Mouse (Mus musculus) C2C12 (cell line): ENCODE data around the gene Olfr145. TPM values are rescaled to one million over a fixed set of nuclear protein-coding genes. Genes with fewer than 3 reads are reported as not detected.

Source experiments
- H3K27me3 ChIP-seq: one replicate; pipeline ENCODE4 v1.6.1; 2011; ENCODE audit not compliant: control insufficient read depth, insufficient read depth, insufficient read length
- H3K36me3 ChIP-seq: one replicate; pipeline ENCODE4 v1.6.1; 2011; ENCODE audit not compliant: control insufficient read depth, insufficient read depth
- H3K4me3 ChIP-seq: one replicate; pipeline ENCODE4 v1.5.1; 2011; ENCODE audit warnings: mild to moderate bottlenecking, control low read depth; ENCODE audit not compliant: poor library complexity, insufficient read depth, severe bottlenecking
- H3K79me2 ChIP-seq: one replicate; pipeline ENCODE4 v1.6.1; 2011; ENCODE audit not compliant: control insufficient read depth, insufficient read depth
- H3K79me3 ChIP-seq: one replicate; pipeline ENCODE4 v1.6.1; 2011; ENCODE audit warnings: low read depth, control low read depth
- H3ac ChIP-seq: one replicate; pipeline ENCODE3; 2011; ENCODE audit warnings: low read depth; ENCODE audit not compliant: control insufficient read depth, insufficient read length
- CEBPB ChIP-seq: IDR thresholded peaks from one replicate; pipeline ENCODE4 v1.6.1; 2011; ENCODE audit warnings: low read depth, mild to moderate bottlenecking, control low read depth, moderate library complexity
- CTCF ChIP-seq: IDR thresholded peaks from one replicate; pipeline ENCODE4 v1.5.1; 2011; ENCODE audit not compliant: control insufficient read depth, insufficient read depth, insufficient read length
- FOSL1 ChIP-seq: IDR thresholded peaks from one replicate; pipeline ENCODE4 v1.8.0; 2011; ENCODE audit warnings: mild to moderate bottlenecking, low read length; ENCODE audit not compliant: poor library complexity, insufficient read depth, severe bottlenecking
- MAX ChIP-seq: IDR thresholded peaks from one replicate; pipeline ENCODE4 v1.6.1; 2011; ENCODE audit warnings: mild to moderate bottlenecking, control low read depth
- MYOD1 ChIP-seq: IDR thresholded peaks from one replicate; pipeline ENCODE4 v1.6.1; 2011; ENCODE audit warnings: low read depth; ENCODE audit not compliant: control insufficient read depth, insufficient read length
- MYOG ChIP-seq: IDR thresholded peaks from one replicate; pipeline ENCODE4 v1.6.1; 2011; ENCODE audit not compliant: control insufficient read depth, insufficient read length; ENCODE audit errors: extremely low read depth
- USF1 ChIP-seq: IDR thresholded peaks from one replicate; pipeline ENCODE4 v1.6.1; 2011; ENCODE audit warnings: low read depth, mild to moderate bottlenecking, control low read depth, moderate library complexity
- polyA plus RNA-seq: library from polyadenylated mRNA; unstranded; fragments of >200 nt; fragmentation: generic; extraction: Trizol; gene quantifications from one replicate; pipeline ENCODE4 v1.2.1, GENCODE M21; 2012; ENCODE audit warnings: missing spikeins

Olfr145 gene
- polyA plus RNA-seq, 1 experiment: not detected

GRCm38 (mm10) chr9:37926019-37927013, 29.8 kb downstream of the Olfr145 start:
- H3K27me3 ChIP-seq: no peaks in the 10 kb centered on the region
- no peak for TF ChIP-seq FOSL1
- no peak for TF ChIP-seq CEBPB
- TF ChIP-seq USF1: no peak
- no peak for TF ChIP-seq MYOD1
- TF ChIP-seq MAX: no peak
- TF ChIP-seq MYOG: no peak
- TF ChIP-seq CTCF: no peak

DNA sequence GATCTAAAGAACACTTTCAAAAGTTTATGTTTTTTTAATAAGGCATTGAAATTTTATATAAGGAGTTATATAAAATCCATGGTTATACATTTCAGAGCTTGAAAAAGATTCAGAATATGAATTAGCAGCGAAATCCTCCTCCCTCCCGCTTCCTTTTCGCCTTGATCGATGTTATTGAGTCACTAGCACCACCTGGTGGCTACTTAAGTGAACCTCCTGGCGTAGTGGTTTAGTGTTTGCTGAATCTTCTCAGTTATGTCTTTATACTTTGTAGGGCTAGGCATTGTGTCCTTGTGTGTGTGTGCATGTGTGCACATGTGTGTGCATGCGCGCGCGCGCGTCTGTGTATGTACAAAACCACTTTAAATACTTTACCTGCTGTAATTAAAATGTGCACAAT, 36.0 kb downstream of the Olfr145 start:
- no peak overlapping the region for H3ac ChIP-seq
- H3K36me3 ChIP-seq: no peaks in the 10 kb centered on the region
- H3K4me3 ChIP-seq: no peak overlapping the region
- H3K79me2 ChIP-seq: no peaks in the 10 kb centered on the region
- H3K27me3 ChIP-seq: no peaks in the 10 kb centered on the region
- TF ChIP-seq CEBPB (no peak), CTCF (peak; percentile 57), MYOD1 (no peak)
- H3K79me3 ChIP-seq: no peaks in the 10 kb centered on the region

More at GRCm38 (mm10) chr9:37926019-37927013, 29.8 kb downstream of the Olfr145 start:
- Histone ChIP-seq H3ac (no peak overlapping the region), H3K79me2 (no peaks in the 10 kb centered on the region), H3K4me3 (no peak overlapping the region), H3K79me3 (no peaks in the 10 kb centered on the region), H3K36me3 (no peaks in the 10 kb centered on the region)

DNA sequence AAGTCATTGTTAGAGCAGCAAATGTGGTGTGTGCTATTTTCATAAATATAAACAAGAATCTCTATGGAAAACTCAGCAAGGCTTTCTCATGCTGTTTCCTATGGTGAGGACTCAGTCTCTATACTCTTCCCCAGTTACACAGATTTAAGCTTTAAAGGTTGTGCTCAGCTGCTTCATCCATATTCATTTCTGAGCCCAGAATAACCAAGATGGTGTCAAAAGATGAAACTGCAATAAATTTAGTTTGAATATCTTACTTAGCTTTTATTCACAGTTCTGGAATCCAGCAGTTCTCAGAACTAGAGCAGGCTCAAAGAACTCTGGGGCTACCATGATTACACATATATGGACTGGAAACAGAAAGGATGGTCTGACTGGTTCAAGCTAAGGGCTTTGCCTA, 37.6 kb downstream of the Olfr145 start:
- Histone ChIP-seq H3K4me3 (no peak overlapping the region), H3K36me3 (no peaks in the 10 kb centered on the region), H3K79me2 (no peaks in the 10 kb centered on the region), H3K27me3 (no peaks in the 10 kb centered on the region), H3K79me3 (no peaks in the 10 kb centered on the region), H3ac (no peak overlapping the region)
- TF ChIP-seq CTCF: no peak
- TF ChIP-seq MAX: no peak
- TF ChIP-seq FOSL1: no peak
- TF ChIP-seq MYOD1: no peak
- no peak for TF ChIP-seq USF1
- TF ChIP-seq CEBPB: no peak
- no peak for TF ChIP-seq MYOG

- Histone ChIP-seq H3K36me3 (no peaks in the 10 kb centered on the region), H3K4me3 (no peak overlapping the region), H3K27me3 (no peaks in the 10 kb centered on the region), H3K79me3 (no peaks in the 10 kb centered on the region), H3K79me2 (no peaks in the 10 kb centered on the region), H3ac (no peak overlapping the region)
- TF ChIP-seq USF1 (no peak), MYOG (no peak), CEBPB (no peak), CTCF (no peak), MYOD1 (no peak), FOSL1 (no peak)
Measured at GRCm38 (mm10) chr9:37941167-37941566, 44.6 kb downstream of the Olfr145 start.

Other genes with a start within 250 kb of the Olfr145 start
- 89.7 TPM for gene Tbrg1, start 239.4 kb upstream of the Olfr145 start, polyA plus RNA-seq
- not detected for gene Panx3, start 227.5 kb upstream of the Olfr145 start, polyA plus RNA-seq
- not detected for gene Olfr160, start 180.5 kb upstream of the Olfr145 start, polyA plus RNA-seq
- gene Olfr874, start 151.6 kb upstream of the Olfr145 start, polyA plus RNA-seq: not detected
- not detected for gene Olfr875, start 124.9 kb upstream of the Olfr145 start, polyA plus RNA-seq
- gene Olfr876, start 93.7 kb upstream of the Olfr145 start, polyA plus RNA-seq: not detected
- gene Olfr877, start 42.5 kb upstream of the Olfr145 start, polyA plus RNA-seq: not detected
- gene Olfr878, start 21.1 kb downstream of the Olfr145 start, polyA plus RNA-seq: not detected
- not detected for gene Olfr881, start 95.1 kb downstream of the Olfr145 start, polyA plus RNA-seq
- not detected for gene Olfr883, start 129.1 kb downstream of the Olfr145 start, polyA plus RNA-seq
- gene Olfr884, start 149.8 kb downstream of the Olfr145 start, polyA plus RNA-seq: not detected
- gene Olfr885, start 164.6 kb downstream of the Olfr145 start, polyA plus RNA-seq: not detected
- not detected for gene Olfr887, start 187.3 kb downstream of the Olfr145 start, polyA plus RNA-seq
- not detected for gene Olfr888, start 211.4 kb downstream of the Olfr145 start, polyA plus RNA-seq
- gene Olfr889, start 218.5 kb downstream of the Olfr145 start, polyA plus RNA-seq: 0.04 TPM
- not detected for gene Olfr890, start 245.8 kb downstream of the Olfr145 start, polyA plus RNA-seq